Mouse (Mus musculus) liver, adult 2 months (tissue): ENCODE data around the gene Syce3. TPM values are rescaled to one million over a fixed set of nuclear protein-coding genes. Genes with fewer than 3 reads are reported as not detected.

ENCODE experiments used
- DNase-seq: peaks from one replicate; pipeline ENCODE4 v3.0.0-alpha.2; 2011; ENCODE audit warnings: low read depth, low spot score; ENCODE audit errors: extremely low read depth
- H3K27ac ChIP-seq: fragments of 200-500 bp; replicated peaks from 2 replicates; pipeline ENCODE4 v1.5.1; 2012; ENCODE audit warnings: low read depth, mild to moderate bottlenecking, control low read depth, inconsistent platforms, low read length; ENCODE audit not compliant: insufficient read depth
- H3K27me3 ChIP-seq: fragments of 200-500 bp; 2 replicates; pipeline ENCODE4 v1.6.1; 2012; ENCODE audit warnings: mild to moderate bottlenecking, moderate library complexity, low read length, inconsistent platforms; ENCODE audit not compliant: control insufficient read depth, insufficient read depth
- H3K36me3 ChIP-seq: fragments of 200-500 bp; 2 replicates; pipeline ENCODE4 v1.6.1; 2012; ENCODE audit warnings: low read length, inconsistent platforms; ENCODE audit not compliant: control insufficient read depth, insufficient read depth
- H3K4me1 ChIP-seq: fragments of 200-500 bp; 2 replicates; pipeline ENCODE4 v1.6.1; 2011; ENCODE audit warnings: low read length; ENCODE audit not compliant: control insufficient read depth, insufficient read depth
- H3K4me3 ChIP-seq: fragments of 200-500 bp; 2 replicates; pipeline ENCODE4 v1.5.1; 2011; ENCODE audit warnings: low read depth, mild to moderate bottlenecking, control low read depth, low read length, moderate library complexity; ENCODE audit not compliant: insufficient read depth
- H3K79me2 ChIP-seq: fragments of 200-500 bp; 2 replicates; pipeline ENCODE4 v1.6.1; 2012; ENCODE audit warnings: inconsistent platforms, mild to moderate bottlenecking, low read length, moderate library complexity; ENCODE audit not compliant: control insufficient read depth, insufficient read depth
- H3K9ac ChIP-seq: fragments of 200-500 bp; 2 replicates; pipeline ENCODE4 v1.6.1; 2012; ENCODE audit warnings: low read depth, mild to moderate bottlenecking, control low read depth, inconsistent platforms, low read length
- CTCF ChIP-seq: fragments of 200-500 bp; IDR thresholded peaks from 2 replicates; pipeline ENCODE4 v1.5.1; 2011; ENCODE audit warnings: low read depth, low read length, control low read depth
- POLR2A ChIP-seq: fragments of 200-500 bp; IDR thresholded peaks from 2 replicates; pipeline ENCODE4 v1.6.1; 2011; ENCODE audit warnings: low read length, control low read depth; ENCODE audit not compliant: insufficient read depth; ENCODE audit errors: extremely low read depth
- WGBS: fragments of 180-500 bp; shearing (Covaris S2); methylation state at CpG from one replicate; pipeline ENCODE4 v1.1.7; 2018; 5-methylcytosine and 5-hydroxymethylcytosine counted together
- polyA plus RNA-seq: library from polyadenylated mRNA; depleted of rRNA; stranded (reverse); fragments of >200 nt; gene quantifications from 2 replicates; pipeline ENCODE4 v1.2.3, GENCODE M21; 2012
- total RNA-seq: library from RNA; depleted of rRNA; stranded (reverse); fragments of >200 nt; gene quantifications from 2 replicates; pipeline ENCODE4 v1.2.3, GENCODE M21; 2014

Syce3 gene
- total and polyA plus RNA-seq, 2 experiments = not detected

DNA sequence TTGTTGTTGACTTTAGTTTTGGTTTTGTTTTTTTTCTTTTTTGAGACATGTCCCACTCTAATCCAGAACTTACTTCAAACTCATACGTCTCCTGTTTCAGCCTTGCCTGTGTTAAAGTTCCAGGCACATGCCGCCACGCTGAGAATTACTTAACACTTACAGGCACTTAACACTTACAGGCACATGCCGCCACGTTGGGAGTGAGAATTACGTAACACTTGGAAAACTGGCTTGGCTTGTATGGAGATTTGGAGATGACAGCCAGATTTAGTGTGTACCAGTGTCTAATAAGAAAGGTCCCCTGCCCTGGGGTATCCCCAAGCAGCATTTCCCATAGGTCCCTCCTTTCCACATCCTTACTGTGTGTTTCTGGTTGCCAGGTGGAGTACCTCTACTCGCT is 47.3 kb downstream of the Syce3 start:
- peaks cover 35% of the 10 kb centered on the region for H3K36me3 ChIP-seq
- H3K27ac ChIP-seq = no peak overlapping the region
- no peak for DNase-seq
- H3K4me3 ChIP-seq = no peak overlapping the region
- no peaks in the 10 kb centered on the region for H3K27me3 ChIP-seq
- 70% methylated on average over 7 of the region's 7 CpGs for WGBS
- H3K4me1 ChIP-seq = no peaks in the 10 kb centered on the region
- TF ChIP-seq CTCF (no peak), POLR2A (no peak)
- no peak overlapping the region for H3K9ac ChIP-seq
- H3K79me2 ChIP-seq = peaks cover 3% of the 10 kb centered on the region; the same call in 1 of the 2 replicates

DNA sequence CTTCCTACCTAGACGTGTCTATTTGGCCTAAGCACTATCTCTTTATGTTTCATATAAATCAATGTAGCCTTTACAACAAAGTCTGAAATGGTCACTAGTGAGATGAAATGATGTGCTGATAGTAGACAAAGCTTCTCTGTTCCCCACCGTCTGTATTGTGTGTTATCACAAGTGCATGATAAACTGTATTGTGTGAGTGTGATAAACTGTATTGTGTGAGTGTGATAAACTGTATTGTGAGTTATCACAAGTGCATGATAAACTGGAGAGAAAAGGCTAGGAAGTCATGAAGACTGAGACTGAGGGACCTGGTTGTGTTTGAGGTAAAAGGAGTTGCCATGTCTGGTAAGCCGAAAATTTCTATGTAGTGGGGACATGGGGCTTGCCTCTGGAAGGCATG is 51.5 kb downstream of the Syce3 start:
- Histone ChIP-seq H3K36me3 (peaks cover 12% of the 10 kb centered on the region; the same call in 1 of the 2 replicates), H3K4me1 (peaks cover 3% of the 10 kb centered on the region), H3K27me3 (no peaks in the 10 kb centered on the region), H3K9ac (no peak overlapping the region), H3K27ac (no peak overlapping the region), H3K4me3 (no peak overlapping the region), H3K79me2 (peaks cover 16% of the 10 kb centered on the region; the same call in 1 of the 2 replicates)
- 83% methylated on average over 3 of the region's 3 CpGs for WGBS
- no peak for DNase-seq
- TF ChIP-seq CTCF (no peak), POLR2A (no peak)

DNA sequence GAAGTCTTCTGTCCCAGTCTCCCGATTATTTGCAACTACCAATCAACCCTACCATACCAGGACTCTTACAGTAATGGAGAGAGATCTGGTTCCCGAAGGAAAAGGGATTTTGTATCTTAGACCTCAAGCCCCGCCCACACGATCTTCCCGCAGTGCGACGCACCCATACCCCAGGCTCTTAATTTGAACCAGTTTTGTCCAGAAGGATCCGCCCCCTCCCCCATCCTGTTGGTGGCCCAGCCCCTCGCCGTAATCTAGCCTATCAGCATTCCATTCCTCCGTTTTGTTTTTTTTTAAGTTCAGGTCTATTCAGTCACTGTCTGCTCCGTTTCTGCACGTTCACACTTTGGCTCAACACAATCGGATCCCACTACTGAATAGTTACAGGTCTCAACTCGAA is 53.9 kb downstream of the Syce3 start:
- WGBS = under 1% methylated on average over 15 of the region's 15 CpGs
- Histone ChIP-seq H3K27ac (peak overlapping the region; percentile 22; the same call in 1 of the 2 replicates), H3K36me3 (peaks cover 3% of the 10 kb centered on the region; the same call in 1 of the 2 replicates), H3K79me2 (peaks cover 16% of the 10 kb centered on the region; the same call in 1 of the 2 replicates), H3K4me1 (peaks cover 3% of the 10 kb centered on the region), H3K27me3 (no peaks in the 10 kb centered on the region), H3K9ac (peak overlapping the region; percentile 34; the same call in 1 of the 2 replicates), H3K4me3 (peak overlapping the region; percentile 93)
- no peak for TF ChIP-seq POLR2A
- TF ChIP-seq CTCF = no peak
- peak; percentile 53 for DNase-seq

DNA sequence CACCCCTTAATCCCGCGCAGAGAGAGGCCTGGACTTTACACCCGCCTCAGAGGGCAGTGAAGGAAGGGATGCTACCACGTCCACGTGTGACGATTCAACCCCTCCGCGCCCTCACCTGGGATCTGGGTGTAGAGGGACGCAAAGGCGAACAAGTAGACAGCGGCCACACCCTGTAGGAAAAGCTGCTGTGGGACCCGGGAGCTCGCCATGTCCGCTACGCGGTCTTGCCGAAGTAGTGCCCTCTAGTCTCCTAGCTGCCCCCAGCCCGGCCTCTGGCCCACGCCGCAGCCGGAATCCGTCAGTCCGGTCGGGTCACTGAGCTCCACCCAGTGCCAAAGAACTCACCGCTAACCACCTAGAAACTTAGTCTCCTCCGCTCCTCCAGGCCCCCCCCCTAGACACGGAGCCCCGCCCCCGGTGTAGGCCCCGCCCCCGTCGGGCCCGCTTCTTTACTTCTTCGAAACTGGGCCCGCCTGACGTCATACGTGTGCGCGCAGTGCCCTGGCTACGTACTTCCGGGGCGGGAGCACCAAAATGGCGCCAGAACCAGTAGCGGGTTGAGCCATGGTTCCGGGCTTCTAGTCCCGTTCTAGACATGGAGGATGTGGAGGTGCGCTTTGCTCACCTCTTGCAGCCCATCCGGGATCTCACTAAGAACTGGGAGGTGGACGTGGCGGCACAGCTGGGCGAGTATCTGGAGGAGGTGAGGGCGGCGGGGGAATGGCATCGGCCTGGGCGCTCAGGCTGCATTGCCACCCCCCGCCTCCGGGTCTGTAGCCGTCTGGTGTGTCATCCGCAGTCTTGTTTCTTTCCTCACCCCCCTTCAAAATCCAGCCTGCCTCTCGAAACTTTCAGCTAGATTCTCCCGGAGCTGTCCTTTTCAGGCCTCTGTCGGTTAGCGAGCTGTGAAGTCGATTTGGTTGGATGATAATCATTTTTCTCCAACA is 54.8 kb downstream of the Syce3 start, which contains the start of the genes Lmf2 and Ncaph2:
TSS of gene Lmf2 (minus strand) at position 419 of the 947 bp plus-strand sequence.
TSS of gene Ncaph2 (plus strand) at position 479 of the 947 bp plus-strand sequence.
- Histone ChIP-seq H3K4me1 (peaks cover 3% of the 10 kb centered on the region), H3K27ac (peak within 1 kb of the TSS; percentile 71), H3K9ac (peak within 1 kb of the TSS; percentile 90), H3K4me3 (peak within 1 kb of the TSS; percentile 93), H3K79me2 (peaks cover 16% of the 10 kb centered on the region; the same call in 1 of the 2 replicates), H3K27me3 (no peaks in the 10 kb centered on the region), H3K36me3 (0 out of 2 replicates have a peak, but pooled peaks cover 2% of the 10 kb centered on the region)
- peak; percentile 80 for DNase-seq
- TF ChIP-seq POLR2A (0 out of 2 replicates have a peak, but pooled peaks have one; percentile 18), CTCF (no peak)
- 0% methylated on average over 64 of the region's 64 CpGs for WGBS

DNA sequence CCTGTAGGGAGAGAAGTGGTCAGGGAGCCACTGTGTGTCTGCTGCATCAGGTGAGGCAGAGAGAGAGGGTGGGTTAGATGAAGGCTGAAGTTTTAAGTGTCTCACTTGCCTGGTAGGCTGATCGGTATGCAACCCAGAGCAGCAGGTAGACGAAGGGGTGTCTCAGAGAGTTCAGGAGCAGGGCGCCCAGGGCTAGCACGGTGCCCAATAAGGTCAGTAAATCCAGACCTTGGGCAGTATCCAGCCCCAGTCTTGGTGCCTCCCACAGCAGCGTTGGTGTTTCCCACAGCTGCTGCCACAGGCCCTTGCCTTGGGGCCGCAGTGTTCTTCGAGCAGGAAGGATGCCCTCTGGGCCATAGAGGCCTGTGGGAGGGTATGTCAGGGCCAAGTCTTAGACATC is 55.8 kb downstream of the Syce3 start:
- H3K36me3 ChIP-seq = 0 out of 2 replicates have a peak, but pooled peaks cover 2% of the 10 kb centered on the region

More for the DNA sequence above, 55.8 kb downstream of the Syce3 start:
- Histone ChIP-seq H3K4me1 (peaks cover 3% of the 10 kb centered on the region), H3K4me3 (no peak overlapping the region), H3K27me3 (no peaks in the 10 kb centered on the region), H3K9ac (no peak overlapping the region), H3K27ac (no peak overlapping the region), H3K79me2 (peaks cover 16% of the 10 kb centered on the region; the same call in 1 of the 2 replicates)
- 62% methylated on average over 7 of the region's 7 CpGs for WGBS
- TF ChIP-seq CTCF = no peak
- no peak for TF ChIP-seq POLR2A
- DNase-seq = no peak
